1 mouse cellular context compared by ENCODE assay signal in the genomic region with DNA sequence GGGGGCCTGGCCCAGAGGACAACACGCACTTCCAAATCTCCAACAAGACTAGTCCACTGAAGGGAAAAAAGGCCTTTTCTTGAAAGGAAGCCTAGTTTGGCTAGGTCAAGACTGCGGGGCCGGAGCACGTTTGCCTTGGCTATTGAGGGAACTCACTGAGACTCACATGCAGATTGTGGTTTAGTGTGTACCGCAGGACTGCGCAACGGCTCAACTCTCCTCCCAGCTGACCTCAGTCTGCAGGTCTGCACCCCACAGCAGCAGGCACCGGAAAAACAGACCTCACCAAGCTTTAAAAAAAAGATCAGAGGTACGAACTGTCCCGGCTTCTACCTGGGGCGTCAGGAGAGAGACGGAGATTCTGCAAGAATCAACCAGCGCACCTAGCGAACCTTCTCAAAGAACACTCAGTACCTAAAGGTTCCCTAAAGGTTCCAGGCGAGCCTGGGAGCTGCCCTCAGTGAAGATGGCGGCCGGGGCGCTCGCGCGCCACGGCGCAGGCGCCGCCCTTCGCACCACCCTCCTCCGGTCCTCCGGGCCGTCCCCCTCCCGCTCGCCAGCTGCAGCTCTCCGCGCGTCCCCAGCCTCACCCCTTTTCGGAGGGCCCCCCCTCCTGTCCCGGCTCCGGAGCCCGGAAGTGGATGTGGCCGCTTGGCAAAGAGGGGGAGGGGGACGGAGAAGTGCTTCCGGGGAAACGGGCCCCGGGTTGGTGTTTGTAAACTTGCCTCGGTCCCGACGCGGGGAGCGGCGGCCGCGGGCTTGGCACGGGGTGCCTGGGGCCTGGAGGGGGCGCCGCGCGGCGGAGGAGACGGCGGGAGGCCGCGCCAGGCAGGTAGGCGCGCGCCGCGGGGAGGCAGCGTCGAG.
TF ChIP-seq lines count a peak whose summit lies in the region.

A gene (plus strand): TSS at position 279 of the 864 bp plus-strand sequence.

TF ChIP-seq in MEL, 35 proteins besides CTCF, POLR2A, EP300 and RAD21 (continued from another document):
- TF ChIP-seq TBP (IDR thresholded peaks at IDR 0.05; ENCODE audit: low read depth, low read length) (peak; percentile 76), MAZ (IDR thresholded peaks at IDR 0.05; ENCODE audit: low read depth, low read length) (peak; percentile 100), POLR2AphosphoS2 (IDR thresholded peaks at IDR 0.05; ENCODE audit: low read length) (0 out of 2 replicates have a peak, but pooled peaks have one; percentile 17), ZNF384 (IDR thresholded peaks at IDR 0.05; ENCODE audit: low read depth, low read length) (peak; percentile 32; the same call in 1 of the 2 replicates), MYB (IDR thresholded peaks at IDR 0.05; ENCODE audit: low read depth, low read length) (no peak), ZMIZ1 (IDR thresholded peaks at IDR 0.05; ENCODE audit: low read depth, low read length) (peak; percentile 70; the same call in 1 of the 2 replicates), UBTF (IDR thresholded peaks at IDR 0.05; ENCODE audit: borderline replicate concordance, insufficient read depth, low read depth, low read length) (peak; percentile 93; the same call in 1 of the 2 replicates), CHD2 (IDR thresholded peaks at IDR 0.05; ENCODE audit: low read length) (peak; percentile 89)
